Mouse (Mus musculus) cortical plate, adult 2 months (tissue): ENCODE results near the gene Rab3ip.

Source experiments
- CTCF ChIP-seq: fragments of 200-500 bp; IDR thresholded peaks from 2 replicates; pipeline ENCODE4 v1.5.1; 2011; ENCODE audit warnings: mild to moderate bottlenecking, control low read depth, low read length; ENCODE audit not compliant: insufficient read depth; ENCODE audit errors: extremely low read depth
- POLR2A ChIP-seq: fragments of 200-500 bp; IDR thresholded peaks from 2 replicates; pipeline ENCODE4 v1.6.1; 2011; ENCODE audit warnings: mild to moderate bottlenecking, low read length, control low read depth; ENCODE audit not compliant: insufficient read depth; ENCODE audit errors: extremely low read depth

GRCm38 (mm10) chr10:116921416-116921815 lies 29.2 kb downstream of the Rab3ip start:
- TF ChIP-seq CTCF (no peak), POLR2A (no peak)
